Mouse (Mus musculus) heart, postnatal 0 days (tissue): ENCODE measurements around the gene Cadm2.

ENCODE experiments used
- CTCF ChIP-seq: IDR thresholded peaks from 2 replicates; pipeline ENCODE4 v1.5.1; 2016; ENCODE audit warnings: antibody characterized with exemption, control low read depth, low read depth
- EP300 ChIP-seq: IDR thresholded peaks from 2 replicates; pipeline ENCODE4 v1.6.1; 2016; ENCODE audit warnings: antibody characterized with exemption, low read depth

DNA sequence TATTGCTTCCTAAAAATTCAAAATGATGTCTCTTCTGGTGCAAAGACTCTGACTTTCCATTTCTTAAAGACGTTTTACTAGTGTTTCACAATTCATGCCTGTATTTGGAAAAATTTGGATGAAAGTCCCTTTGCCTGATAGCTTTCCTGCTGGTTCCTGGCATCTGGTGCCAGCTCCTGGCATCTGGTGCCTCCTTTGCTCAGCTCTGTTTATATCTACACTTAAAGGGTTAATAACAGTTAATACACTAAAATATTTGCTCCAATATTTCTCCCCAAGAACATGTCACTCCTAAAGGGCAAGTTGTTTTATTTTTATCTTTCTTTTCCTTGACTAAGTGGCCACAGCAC, 969.7 kb downstream of the Cadm2 start:
- TF ChIP-seq EP300 (no peak), CTCF (no peak)
